Mouse (Mus musculus) c-Kit-negative CD71-positive TER-119-positive erythroid progenitor cells, embryonic 14.5 days (primary cell): ENCODE measurements around the gene Traf3ip3.

Experiments used
- DNase-seq: peaks from one replicate; pipeline ENCODE4 v3.0.0-alpha.2; 2013; ENCODE audit warnings: low read depth, low spot score

The Traf3ip3 gene

GRCm38 (mm10) chr1:193129321-193129720 is 72.2 kb downstream of the Traf3ip3 start:
- no peak for DNase-seq

GRCm38 (mm10) chr1:193128055-193128454 is 73.4 kb downstream of the Traf3ip3 start:
- no peak for DNase-seq

GRCm38 (mm10) chr1:193125835-193126234 is 75.7 kb downstream of the Traf3ip3 start:
- no peak for DNase-seq
